Mouse (Mus musculus): ENCODE results near the gene B3gnt2. TPM values are rescaled to one million over a fixed set of nuclear protein-coding genes. Genes with fewer than 3 reads are reported as not detected.

Gene B3gnt2
- polyA plus RNA-seq, 1 experiment from 2014 or later: 6.9 TPM

DNA sequence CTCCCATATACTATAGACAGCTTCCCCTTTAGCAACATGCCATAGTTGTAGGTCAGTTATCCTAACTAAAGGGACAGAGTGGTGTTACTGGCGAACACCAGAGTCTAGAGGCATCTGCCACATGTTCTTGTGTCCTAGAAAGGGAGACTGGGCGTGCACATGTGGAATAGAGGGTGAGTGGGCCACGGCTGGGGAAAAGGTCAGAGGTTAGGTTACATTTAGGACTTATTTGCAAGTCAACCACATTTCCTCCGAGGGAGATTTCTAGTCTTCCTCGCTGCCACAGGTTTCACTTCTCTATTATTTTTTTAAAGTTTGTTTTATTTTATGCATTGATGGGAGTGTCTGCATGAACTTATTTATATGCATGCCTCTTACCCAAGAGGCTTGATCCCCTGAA lies 42.4 kb downstream of the B3gnt2 start:
- Histone ChIP-seq H3K36me3 (ENCODE audit: control insufficient read depth, insufficient read depth) (no peaks in the 10 kb centered on the region), H3K4me2 (ENCODE audit: low read depth, low read length) (no peak overlapping the region), H3K27me3 (ENCODE audit: control insufficient read depth, insufficient read depth, low read length) (no peaks in the 10 kb centered on the region), H3K27ac (ENCODE audit: low read length) (no peak overlapping the region), H3K4me3 (ENCODE audit: low read length) (no peak overlapping the region), H3K9me3 (replicated peaks; ENCODE audit: control insufficient read depth, low read length) (no peaks in the 10 kb centered on the region), H3K4me1 (ENCODE audit: control insufficient read depth, insufficient read depth, low read length) (no peaks in the 10 kb centered on the region), H3K9ac (ENCODE audit: low read length) (no peak overlapping the region)
- 69% methylated on average over 5 of the region's 5 CpGs for WGBS
- ATAC-seq (replicated peaks; ENCODE audit: extremely low read depth, insufficient read depth, low FRiP score): no peak

DNA sequence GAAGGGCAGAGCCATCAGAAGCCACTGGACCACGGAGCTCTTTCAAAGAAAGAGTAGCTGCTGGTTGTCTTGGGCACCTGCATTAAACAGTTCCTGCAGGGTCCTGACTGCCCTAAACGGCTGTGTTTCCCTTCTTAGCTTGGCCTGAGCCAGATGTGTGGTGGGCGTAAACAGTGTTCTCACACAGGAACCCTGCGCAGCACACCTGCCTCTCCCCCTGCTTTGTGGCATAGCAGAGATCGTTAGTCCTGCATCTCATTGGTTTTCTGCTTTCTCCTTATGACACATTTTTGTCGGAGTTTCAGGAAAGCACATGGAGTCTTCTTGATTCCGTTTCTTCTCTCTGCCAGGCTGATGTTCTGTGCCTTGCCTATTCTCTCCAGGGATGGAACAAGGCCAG lies 44.9 kb downstream of the B3gnt2 start:
- H3K27ac ChIP-seq (ENCODE audit: low read length): peak overlapping the region; percentile 43
- H3K4me2 ChIP-seq (ENCODE audit: low read depth, low read length): no peak overlapping the region
- no peaks in the 10 kb centered on the region for H3K9me3 ChIP-seq (replicated peaks; ENCODE audit: control insufficient read depth, low read length)
- no peaks in the 10 kb centered on the region for H3K27me3 ChIP-seq (ENCODE audit: control insufficient read depth, insufficient read depth, low read length)
- WGBS: 86% methylated on average over 7 of the region's 7 CpGs
- no peaks in the 10 kb centered on the region for H3K4me1 ChIP-seq (ENCODE audit: control insufficient read depth, insufficient read depth, low read length)
- H3K4me3 ChIP-seq (ENCODE audit: low read length): no peak overlapping the region
- no peak overlapping the region for H3K9ac ChIP-seq (ENCODE audit: low read length)
- no peaks in the 10 kb centered on the region for H3K36me3 ChIP-seq (ENCODE audit: control insufficient read depth, insufficient read depth)
- ATAC-seq (replicated peaks; ENCODE audit: extremely low read depth, insufficient read depth, low FRiP score): no peak; the same call in 1 of the 2 replicates

DNA sequence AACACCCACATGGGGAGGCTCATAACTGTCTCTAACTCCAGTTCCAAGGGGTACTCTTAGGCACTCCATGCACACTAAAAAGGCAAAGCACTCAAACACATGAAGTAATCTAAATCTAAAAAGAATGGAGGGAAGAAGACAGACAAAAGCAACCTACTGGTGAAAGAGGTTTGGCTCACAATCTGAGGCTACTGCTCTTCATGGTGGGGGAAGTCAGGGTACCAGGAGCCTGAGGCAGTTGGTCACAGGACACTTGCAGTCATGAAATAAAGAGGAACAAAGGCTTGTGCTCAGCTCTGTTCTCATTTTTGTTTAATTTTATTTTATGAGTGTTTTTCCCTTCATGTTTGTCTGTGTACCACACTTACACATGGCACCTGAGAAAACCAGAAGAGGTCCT lies 45.6 kb downstream of the B3gnt2 start:
- ATAC-seq (replicated peaks; ENCODE audit: extremely low read depth, insufficient read depth, low FRiP score): no peak
- no peaks in the 10 kb centered on the region for H3K4me1 ChIP-seq (ENCODE audit: control insufficient read depth, insufficient read depth, low read length)
- H3K36me3 ChIP-seq (ENCODE audit: control insufficient read depth, insufficient read depth): no peaks in the 10 kb centered on the region
- H3K27me3 ChIP-seq (ENCODE audit: control insufficient read depth, insufficient read depth, low read length): no peaks in the 10 kb centered on the region
- no peak overlapping the region for H3K4me3 ChIP-seq (ENCODE audit: low read length)
- no peak overlapping the region for H3K27ac ChIP-seq (ENCODE audit: low read length)
- no peak overlapping the region for H3K9ac ChIP-seq (ENCODE audit: low read length)
- no peaks in the 10 kb centered on the region for H3K9me3 ChIP-seq (replicated peaks; ENCODE audit: control insufficient read depth, low read length)
- H3K4me2 ChIP-seq (ENCODE audit: low read depth, low read length): no peak overlapping the region

DNA sequence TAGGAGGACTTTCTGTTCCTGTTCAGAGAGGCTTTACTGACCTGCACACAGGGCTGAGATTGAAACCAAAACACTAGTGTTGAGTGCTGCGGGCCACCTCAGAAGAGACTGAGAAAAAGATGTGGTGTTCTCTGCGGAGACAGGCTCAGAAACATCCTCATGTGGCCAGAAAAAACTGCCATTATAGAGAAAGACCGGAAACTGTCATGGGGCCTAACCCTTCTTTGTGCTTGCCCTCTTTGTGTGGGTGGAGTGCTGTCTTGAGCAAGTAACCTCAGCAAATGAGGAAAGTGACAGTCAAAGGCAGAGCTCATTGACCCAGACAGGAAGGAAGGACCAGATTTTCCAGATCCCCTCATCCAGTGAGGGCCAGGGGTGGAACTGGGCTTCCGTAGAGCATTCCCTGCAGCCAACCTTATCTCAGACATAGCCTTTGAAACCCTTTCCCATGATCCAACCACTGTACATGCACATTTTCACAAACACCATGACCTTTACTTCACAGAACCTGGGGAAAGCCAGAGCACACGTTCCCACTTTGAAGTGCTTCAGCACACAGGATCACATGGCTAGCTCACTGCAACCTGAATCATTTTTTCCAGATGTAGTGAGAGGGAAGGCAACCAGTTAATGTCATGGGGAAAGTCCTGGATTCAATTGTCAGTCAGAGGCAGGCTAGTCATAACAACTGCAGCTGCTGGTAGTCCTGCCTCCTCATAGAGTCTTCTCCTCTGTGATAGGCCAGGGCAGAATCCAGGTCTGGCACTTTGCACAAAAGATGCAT lies 46.6 kb downstream of the B3gnt2 start:
- Histone ChIP-seq H3K4me2 (ENCODE audit: low read depth, low read length) (no peak overlapping the region), H3K9ac (ENCODE audit: low read length) (no peak overlapping the region), H3K9me3 (replicated peaks; ENCODE audit: control insufficient read depth, low read length) (no peaks in the 10 kb centered on the region), H3K27ac (ENCODE audit: low read length) (peak overlapping the region; percentile 54), H3K4me3 (ENCODE audit: low read length) (no peak overlapping the region), H3K27me3 (ENCODE audit: control insufficient read depth, insufficient read depth, low read length) (no peaks in the 10 kb centered on the region), H3K36me3 (ENCODE audit: control insufficient read depth, insufficient read depth) (no peaks in the 10 kb centered on the region), H3K4me1 (ENCODE audit: control insufficient read depth, insufficient read depth, low read length) (0 out of 2 replicates have a peak, but pooled peaks cover 2% of the 10 kb centered on the region)
- 55% methylated on average over 5 of the region's 5 CpGs for WGBS
- ATAC-seq (replicated peaks; ENCODE audit: extremely low read depth, insufficient read depth, low FRiP score): 0 out of 2 replicates have a peak, but pooled peaks have one; percentile 15

DNA sequence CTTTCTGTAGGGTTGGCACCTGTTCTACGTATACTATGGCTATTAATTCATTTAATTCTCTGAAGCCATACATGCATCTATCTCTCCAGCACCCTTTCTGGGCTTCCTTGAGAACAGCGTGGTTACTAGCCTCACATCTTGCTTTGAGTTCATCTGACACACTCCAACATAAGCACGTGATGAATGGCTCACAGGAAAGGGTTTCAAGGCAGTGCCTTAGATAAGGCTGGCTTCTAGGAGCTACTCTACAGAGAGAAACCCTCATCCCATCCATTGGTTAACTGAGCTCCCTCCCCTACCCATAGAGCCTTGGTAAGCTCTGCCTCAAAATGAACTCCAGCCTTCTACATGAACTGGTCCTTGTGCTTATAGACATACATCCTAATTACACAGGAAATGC lies 47.3 kb downstream of the B3gnt2 start:
- ATAC-seq (replicated peaks; ENCODE audit: extremely low read depth, insufficient read depth, low FRiP score): no peak
- WGBS: 57% methylated on average over 3 of the region's 3 CpGs
- H3K4me1 ChIP-seq (ENCODE audit: control insufficient read depth, insufficient read depth, low read length): 0 out of 2 replicates have a peak, but pooled peaks cover 2% of the 10 kb centered on the region
- H3K27ac ChIP-seq (ENCODE audit: low read length): no peak overlapping the region
- no peak overlapping the region for H3K4me2 ChIP-seq (ENCODE audit: low read depth, low read length)
- no peaks in the 10 kb centered on the region for H3K36me3 ChIP-seq (ENCODE audit: control insufficient read depth, insufficient read depth)
- H3K9ac ChIP-seq (ENCODE audit: low read length): no peak overlapping the region
- no peak overlapping the region for H3K4me3 ChIP-seq (ENCODE audit: low read length)
- H3K9me3 ChIP-seq (replicated peaks; ENCODE audit: control insufficient read depth, low read length): no peaks in the 10 kb centered on the region
- H3K27me3 ChIP-seq (ENCODE audit: control insufficient read depth, insufficient read depth, low read length): no peaks in the 10 kb centered on the region

DNA sequence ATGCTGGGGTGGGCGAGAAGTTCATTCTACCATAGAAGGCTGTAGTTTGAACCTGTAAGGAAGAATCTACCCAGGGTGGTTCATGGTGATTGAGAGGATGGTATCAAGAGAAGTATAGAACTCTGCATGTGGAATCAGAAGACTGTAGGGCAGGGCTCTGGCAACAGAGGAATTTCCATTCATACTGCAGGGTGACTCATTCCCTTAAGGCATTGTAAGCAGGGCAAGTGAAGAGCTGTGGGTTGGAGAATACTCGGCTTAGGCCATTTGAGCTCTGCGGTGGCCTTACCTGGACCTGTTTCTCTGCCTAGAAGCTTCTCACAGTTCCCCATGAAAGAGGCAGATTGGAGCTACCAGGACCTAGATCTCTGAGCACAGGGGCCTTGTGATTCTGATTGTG lies 49.3 kb downstream of the B3gnt2 start:
- Histone ChIP-seq H3K27me3 (ENCODE audit: control insufficient read depth, insufficient read depth, low read length) (no peaks in the 10 kb centered on the region), H3K4me2 (ENCODE audit: low read depth, low read length) (no peak overlapping the region), H3K9ac (ENCODE audit: low read length) (no peak overlapping the region), H3K9me3 (replicated peaks; ENCODE audit: control insufficient read depth, low read length) (no peaks in the 10 kb centered on the region), H3K36me3 (ENCODE audit: control insufficient read depth, insufficient read depth) (no peaks in the 10 kb centered on the region), H3K4me1 (ENCODE audit: control insufficient read depth, insufficient read depth, low read length) (0 out of 2 replicates have a peak, but pooled peaks cover 2% of the 10 kb centered on the region), H3K27ac (ENCODE audit: low read length) (no peak overlapping the region), H3K4me3 (ENCODE audit: low read length) (no peak overlapping the region)
- 83% methylated on average over 3 of the region's 3 CpGs for WGBS
- ATAC-seq (replicated peaks; ENCODE audit: extremely low read depth, insufficient read depth, low FRiP score): no peak

DNA sequence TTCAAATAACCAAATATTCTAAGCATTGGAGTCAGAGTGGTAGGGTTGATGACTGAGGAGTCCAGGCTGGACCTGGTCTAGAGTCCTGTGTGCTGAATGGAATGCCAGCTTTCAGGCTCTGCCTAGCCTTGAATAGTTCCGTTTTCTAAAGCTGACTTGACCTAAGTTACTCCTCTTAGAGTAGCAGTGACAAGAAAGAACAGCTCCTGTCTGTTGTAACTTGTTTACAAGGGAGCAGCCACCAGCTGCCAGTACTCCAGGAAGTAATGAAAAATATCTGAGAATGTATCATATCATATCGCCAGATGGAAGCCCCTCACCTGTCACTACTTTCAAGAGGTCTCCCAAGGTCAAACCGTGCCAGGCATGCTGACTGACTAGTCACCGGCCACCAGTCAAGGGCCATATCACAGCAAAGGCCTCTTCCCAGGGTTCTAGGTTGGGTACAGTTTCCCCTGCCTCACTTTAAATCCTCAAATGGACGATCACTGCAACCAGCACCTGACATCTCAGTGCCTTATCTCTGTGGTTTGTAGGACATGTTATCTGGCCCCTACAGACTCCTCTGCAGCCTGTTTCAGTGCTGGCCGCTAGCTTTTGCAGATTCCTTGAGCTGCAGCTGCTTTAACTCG lies 51.2 kb downstream of the B3gnt2 start:
- Histone ChIP-seq H3K4me3 (ENCODE audit: low read length) (no peak overlapping the region), H3K4me2 (ENCODE audit: low read depth, low read length) (no peak overlapping the region), H3K9ac (ENCODE audit: low read length) (no peak overlapping the region), H3K9me3 (replicated peaks; ENCODE audit: control insufficient read depth, low read length) (no peaks in the 10 kb centered on the region), H3K27ac (ENCODE audit: low read length) (peak overlapping the region; percentile 44; the same call in 1 of the 2 replicates), H3K27me3 (ENCODE audit: control insufficient read depth, insufficient read depth, low read length) (no peaks in the 10 kb centered on the region), H3K4me1 (ENCODE audit: control insufficient read depth, insufficient read depth, low read length) (0 out of 2 replicates have a peak, but pooled peaks cover 2% of the 10 kb centered on the region), H3K36me3 (ENCODE audit: control insufficient read depth, insufficient read depth) (no peaks in the 10 kb centered on the region)
- ATAC-seq (replicated peaks; ENCODE audit: extremely low read depth, insufficient read depth, low FRiP score): no peak
- WGBS: 38% methylated on average over 7 of the region's 7 CpGs

DNA sequence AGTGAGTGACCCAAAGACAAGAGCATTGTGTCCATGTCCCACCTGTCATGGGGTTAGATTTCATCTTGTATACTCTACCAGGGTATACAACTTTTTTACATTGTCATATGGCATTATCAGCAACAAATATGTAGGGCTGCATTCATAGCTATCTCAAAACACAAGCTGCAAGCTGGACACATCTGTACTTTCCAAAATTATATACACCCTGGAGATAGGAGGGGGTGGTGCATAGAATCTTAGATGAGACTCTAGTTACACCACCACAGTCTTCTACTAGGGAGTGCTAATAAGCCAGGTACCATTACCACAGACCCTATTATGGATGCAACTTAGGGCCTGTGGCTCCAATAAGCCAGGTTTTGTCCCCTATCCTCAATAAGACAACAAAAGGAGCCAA lies 52.7 kb downstream of the B3gnt2 start:
- Histone ChIP-seq H3K27me3 (ENCODE audit: control insufficient read depth, insufficient read depth, low read length) (no peaks in the 10 kb centered on the region), H3K4me1 (ENCODE audit: control insufficient read depth, insufficient read depth, low read length) (0 out of 2 replicates have a peak, but pooled peaks cover 2% of the 10 kb centered on the region), H3K4me2 (ENCODE audit: low read depth, low read length) (no peak overlapping the region), H3K9ac (ENCODE audit: low read length) (no peak overlapping the region), H3K4me3 (ENCODE audit: low read length) (no peak overlapping the region), H3K36me3 (ENCODE audit: control insufficient read depth, insufficient read depth) (no peaks in the 10 kb centered on the region), H3K9me3 (replicated peaks; ENCODE audit: control insufficient read depth, low read length) (no peaks in the 10 kb centered on the region), H3K27ac (ENCODE audit: low read length) (no peak overlapping the region)
- no peak for ATAC-seq (replicated peaks; ENCODE audit: extremely low read depth, insufficient read depth, low FRiP score)

DNA sequence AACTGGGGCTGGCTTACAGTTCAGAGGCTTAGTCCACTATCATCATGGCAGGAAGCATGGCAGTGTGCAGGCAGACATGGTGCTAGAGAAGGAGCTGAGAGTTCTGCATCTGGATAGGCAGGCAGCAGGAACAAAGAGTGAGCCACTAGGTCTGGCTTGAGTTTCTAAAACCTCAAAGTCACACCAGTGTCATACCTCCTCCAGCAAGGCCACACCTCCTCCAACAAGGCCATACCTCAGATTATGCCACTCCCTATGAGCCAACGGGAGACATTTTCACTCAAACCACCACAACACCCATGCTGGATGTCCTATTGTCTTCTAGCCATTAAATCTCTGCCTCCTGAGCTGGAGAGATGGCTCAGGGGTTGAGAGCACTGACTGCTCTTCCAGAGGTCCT lies 55.6 kb downstream of the B3gnt2 start:
- Histone ChIP-seq H3K4me2 (ENCODE audit: low read depth, low read length) (no peak overlapping the region), H3K27me3 (ENCODE audit: control insufficient read depth, insufficient read depth, low read length) (no peaks in the 10 kb centered on the region), H3K4me3 (ENCODE audit: low read length) (no peak overlapping the region), H3K4me1 (ENCODE audit: control insufficient read depth, insufficient read depth, low read length) (peaks cover 5% of the 10 kb centered on the region), H3K27ac (ENCODE audit: low read length) (no peak overlapping the region), H3K9ac (ENCODE audit: low read length) (no peak overlapping the region), H3K9me3 (replicated peaks; ENCODE audit: control insufficient read depth, low read length) (no peaks in the 10 kb centered on the region), H3K36me3 (ENCODE audit: control insufficient read depth, insufficient read depth) (no peaks in the 10 kb centered on the region)
- 89% methylated on average over 1 of the region's 1 CpGs for WGBS
- no peak for ATAC-seq (replicated peaks; ENCODE audit: extremely low read depth, insufficient read depth, low FRiP score)

All from heart, embryonic 16.5 days (tissue).